Mouse (Mus musculus) thymus, adult 2 months (tissue): ENCODE measurements around the gene Cntn3.

Source experiments
- CTCF ChIP-seq: fragments of 200-500 bp; IDR thresholded peaks from 2 replicates; pipeline ENCODE4 v1.5.1; 2012; ENCODE audit warnings: mild to moderate bottlenecking, control low read depth, low read length, moderate library complexity, borderline replicate concordance; ENCODE audit not compliant: control insufficient read depth, poor library complexity, insufficient read depth; ENCODE audit errors: extremely low read depth
- POLR2A ChIP-seq: fragments of 200-500 bp; IDR thresholded peaks from 2 replicates; pipeline ENCODE4 v1.6.1; 2012; ENCODE audit warnings: mild to moderate bottlenecking, low read length, control low read depth, moderate library complexity; ENCODE audit not compliant: control insufficient read depth, poor library complexity, insufficient read depth; ENCODE audit errors: extremely low read depth

- TF ChIP-seq POLR2A = no peak
- TF ChIP-seq CTCF = no peak
Measured at GRCm38 (mm10) chr6:102590151-102590550, 17.2 kb upstream of the Cntn3 start.
